Mouse (Mus musculus): ENCODE results near the gene 1700022I11Rik. TPM values are rescaled to one million over a fixed set of nuclear protein-coding genes. Genes with fewer than 3 reads are reported as not detected.

Gene 1700022I11Rik
- polyA plus RNA-seq, 1 experiment from 2014 or later, result 0.70 TPM

DNA sequence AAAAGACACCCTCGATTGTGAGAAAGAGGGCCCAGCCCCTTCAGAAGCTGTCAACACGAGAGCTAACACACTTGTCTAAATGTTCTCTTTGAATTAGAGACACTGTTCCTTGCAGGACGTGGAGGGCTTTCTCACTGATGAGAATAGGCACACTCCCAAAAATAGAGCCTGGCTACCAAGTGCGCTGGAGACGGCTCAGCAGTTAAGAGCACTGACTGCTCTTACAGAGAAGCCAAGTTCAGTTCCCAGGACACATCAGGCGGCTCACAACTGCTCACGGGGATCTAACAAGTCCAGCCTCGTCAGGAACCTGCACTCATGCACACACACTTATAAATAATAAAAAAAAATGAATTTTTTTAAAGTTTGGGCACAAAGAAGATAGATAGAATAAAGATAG, 10.5 kb upstream of the 1700022I11Rik start:
- Histone ChIP-seq H3K27me3 (ENCODE audit: control insufficient read depth, insufficient read depth, low read length) (no peaks in the 10 kb centered on the region), H3K36me3 (ENCODE audit: control insufficient read depth, insufficient read depth, low read length) (peaks cover 33% of the 10 kb centered on the region), H3K9ac (ENCODE audit: low read length) (0 out of 2 replicates have a peak overlapping the region, but pooled peaks have one; percentile 12), H3K9me3 (ENCODE audit: control insufficient read depth, low read length) (no peaks in the 10 kb centered on the region), H3K27ac (replicated peaks in 1 of 2; ENCODE audit: control insufficient read depth in 1 of 2, insufficient read depth in 1 of 2, low read depth in 2 of 2, low read length in 2 of 2) (peak overlapping the region; percentile 76 to 77), H3K4me1 (ENCODE audit: control insufficient read depth in 2 of 2, insufficient read depth in 2 of 2, low read length in 2 of 2) (peaks cover 20 to 31% of the 10 kb centered on the region in 2 experiments), H3K4me3 (ENCODE audit: control insufficient read depth in 1 of 2, insufficient read depth in 1 of 2, low read depth in 1 of 2, low read length in 2 of 2) (no peak overlapping the region), H3K4me2 (ENCODE audit: low read length) (no peak overlapping the region)
- WGBS, result 26% methylated on average over 8 of the region's 8 CpGs
- peak; percentile 58 for ATAC-seq (ENCODE audit: insufficient number of reproducible peaks, insufficient read depth, low FRiP score, low read depth)

DNA sequence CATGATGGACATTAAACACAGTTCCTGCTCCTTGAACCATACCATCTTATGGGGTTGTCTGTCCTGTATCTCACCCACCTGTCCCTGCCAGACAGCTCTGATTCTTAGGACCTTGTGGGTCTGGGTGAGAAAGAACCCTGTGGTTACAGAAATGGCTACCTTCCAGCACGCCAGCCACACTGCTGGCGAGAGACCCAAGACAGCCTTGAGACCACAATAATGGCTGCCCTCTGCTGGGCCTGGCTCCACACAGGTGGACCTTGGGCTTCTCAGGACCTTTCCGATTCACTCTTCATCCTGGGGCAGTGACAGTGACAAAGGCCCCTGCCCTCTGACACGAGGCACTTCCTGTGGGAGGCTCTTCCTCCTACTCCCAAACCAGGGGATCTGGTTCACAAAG, 10.0 kb upstream of the 1700022I11Rik start:
- no peaks in the 10 kb centered on the region for H3K27me3 ChIP-seq (ENCODE audit: control insufficient read depth, insufficient read depth, low read length)
- no peaks in the 10 kb centered on the region for H3K9me3 ChIP-seq (ENCODE audit: control insufficient read depth, low read length)
- no peak overlapping the region for H3K4me2 ChIP-seq (ENCODE audit: low read length)
- no peak overlapping the region for H3K4me3 ChIP-seq (ENCODE audit: control insufficient read depth in 1 of 2, insufficient read depth in 1 of 2, low read depth in 1 of 2, low read length in 2 of 2)
- H3K27ac ChIP-seq (replicated peaks in 1 of 2; ENCODE audit: control insufficient read depth in 1 of 2, insufficient read depth in 1 of 2, low read depth in 2 of 2, low read length in 2 of 2), result peak overlapping the region; percentile 76 to 77
- H3K36me3 ChIP-seq (ENCODE audit: control insufficient read depth, insufficient read depth, low read length), result peaks cover 33% of the 10 kb centered on the region
- H3K9ac ChIP-seq (ENCODE audit: low read length), result 0 out of 2 replicates have a peak overlapping the region, but pooled peaks have one; percentile 12
- peaks cover 20 to 27% of the 10 kb centered on the region in 2 experiments for H3K4me1 ChIP-seq (ENCODE audit: control insufficient read depth in 2 of 2, insufficient read depth in 2 of 2, low read length in 2 of 2)
- ATAC-seq (ENCODE audit: insufficient number of reproducible peaks, insufficient read depth, low FRiP score, low read depth), result 0 out of 2 replicates have a peak, but pooled peaks have one; percentile 27
- 50% methylated on average over 4 of the region's 4 CpGs for WGBS

DNA sequence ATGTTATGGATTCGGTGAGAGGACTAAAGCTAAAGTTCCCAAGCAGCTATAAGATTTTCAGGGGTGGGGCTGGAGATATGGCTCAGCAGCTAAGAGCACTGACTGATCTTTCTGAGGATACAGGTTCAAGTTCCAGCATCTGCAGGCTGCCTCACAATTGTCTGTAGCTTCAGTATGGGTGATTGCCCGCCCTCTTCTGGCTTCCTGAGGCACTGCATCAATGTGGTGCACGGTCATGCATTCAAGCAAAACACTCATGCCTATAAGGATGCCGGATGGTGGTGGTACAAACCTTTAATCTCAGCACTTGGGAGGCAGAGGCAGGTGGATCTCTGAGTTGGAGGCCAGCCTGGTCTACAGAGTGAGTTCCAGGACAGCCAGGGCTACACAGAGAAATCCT, 7.8 kb upstream of the 1700022I11Rik start:
- WGBS, result 28% methylated on average over 4 of the region's 4 CpGs
- Histone ChIP-seq H3K4me3 (ENCODE audit: control insufficient read depth in 1 of 2, insufficient read depth in 1 of 2, low read depth in 1 of 2, low read length in 2 of 2) (no peak overlapping the region), H3K4me1 (ENCODE audit: control insufficient read depth in 2 of 2, insufficient read depth in 2 of 2, low read length in 2 of 2) (peaks cover 15 to 30% of the 10 kb centered on the region in 2 experiments), H3K36me3 (ENCODE audit: control insufficient read depth, insufficient read depth, low read length) (peaks cover 17% of the 10 kb centered on the region), H3K27me3 (ENCODE audit: control insufficient read depth, insufficient read depth, low read length) (no peaks in the 10 kb centered on the region), H3K27ac (replicated peaks in 1 of 2; ENCODE audit: control insufficient read depth in 1 of 2, insufficient read depth in 1 of 2, low read depth in 2 of 2, low read length in 2 of 2) (no peak overlapping the region), H3K9ac (ENCODE audit: low read length) (no peak overlapping the region), H3K9me3 (ENCODE audit: control insufficient read depth, low read length) (no peaks in the 10 kb centered on the region), H3K4me2 (ENCODE audit: low read length) (no peak overlapping the region)
- no peak for ATAC-seq (ENCODE audit: insufficient number of reproducible peaks, insufficient read depth, low FRiP score, low read depth)

DNA sequence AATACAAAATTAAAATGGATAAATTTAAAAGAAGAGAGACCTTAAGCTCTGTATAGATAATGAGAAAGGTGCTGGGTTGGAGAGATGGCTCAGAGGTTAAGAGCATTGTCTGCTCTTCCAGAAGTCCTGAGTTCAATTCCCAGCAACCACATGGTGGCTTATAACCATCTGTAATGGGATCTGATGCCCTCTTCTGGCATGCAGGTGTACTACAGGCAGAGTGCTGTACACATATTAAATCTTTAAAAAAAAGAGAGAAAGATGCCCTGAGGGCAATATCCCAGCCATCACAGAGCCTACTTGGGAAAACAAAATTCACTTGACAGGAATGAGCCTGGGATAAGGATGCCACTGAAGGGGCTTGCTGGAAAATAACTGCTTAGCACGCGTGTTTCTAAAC, 5.9 kb upstream of the 1700022I11Rik start:
- no peak overlapping the region for H3K4me2 ChIP-seq (ENCODE audit: low read length)
- 63% methylated on average over 2 of the region's 2 CpGs for whole genome bisulfite sequencing
- H3K27me3 ChIP-seq (ENCODE audit: control insufficient read depth, insufficient read depth, low read length), result no peaks in the 10 kb centered on the region
- no peak for ATAC-seq (ENCODE audit: insufficient number of reproducible peaks, insufficient read depth, low FRiP score, low read depth)
- no peak overlapping the region for H3K9ac ChIP-seq (ENCODE audit: low read length)
- no peaks in the 10 kb centered on the region for H3K9me3 ChIP-seq (ENCODE audit: control insufficient read depth, low read length)
- peak overlapping the region in 1 of 2 experiments; percentile 24; a peak in 1 of 4 replicates for H3K27ac ChIP-seq (replicated peaks in 1 of 2; ENCODE audit: control insufficient read depth in 1 of 2, insufficient read depth in 1 of 2, low read depth in 2 of 2, low read length in 2 of 2)
- H3K36me3 ChIP-seq (ENCODE audit: control insufficient read depth, insufficient read depth, low read length), result no peaks in the 10 kb centered on the region
- no peak overlapping the region for H3K4me3 ChIP-seq (ENCODE audit: control insufficient read depth in 1 of 2, insufficient read depth in 1 of 2, low read depth in 1 of 2, low read length in 2 of 2)
- peaks cover 15 to 25% of the 10 kb centered on the region in 2 experiments for H3K4me1 ChIP-seq (ENCODE audit: control insufficient read depth in 2 of 2, insufficient read depth in 2 of 2, low read length in 2 of 2)

DNA sequence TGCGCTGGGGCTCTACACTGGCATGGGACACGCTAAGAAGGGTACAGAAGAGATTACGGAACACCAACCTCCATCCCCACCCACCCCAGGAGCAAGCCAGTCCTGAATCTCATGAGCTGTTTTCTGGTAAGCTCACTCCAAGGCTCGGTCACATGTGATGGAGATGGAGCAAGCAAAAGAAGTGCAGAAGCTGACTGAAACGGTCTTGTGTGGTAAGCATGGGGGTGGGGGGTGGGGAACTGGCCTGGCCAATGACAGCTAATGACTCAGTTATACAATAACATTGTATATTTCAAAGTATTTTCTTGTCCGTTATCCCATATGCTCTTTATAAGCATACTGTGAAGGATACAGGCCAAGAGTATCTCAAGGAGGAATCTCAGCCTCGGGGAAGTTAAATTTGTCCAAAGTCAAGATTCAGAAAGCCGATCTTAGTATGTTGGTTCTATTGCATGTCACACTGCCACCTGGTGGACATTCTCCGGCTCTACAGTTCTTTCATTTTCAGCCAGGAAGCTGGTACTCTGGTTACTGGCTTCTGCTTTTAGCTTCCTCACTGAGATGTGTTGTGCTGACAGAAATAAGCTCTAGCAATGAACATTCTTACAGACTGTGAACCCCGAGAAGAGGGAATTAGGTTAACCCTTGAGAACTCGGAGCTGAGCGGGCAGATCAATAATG, 4.2 kb upstream of the 1700022I11Rik start:
- Histone ChIP-seq H3K9ac (ENCODE audit: low read length) (0 out of 2 replicates have a peak overlapping the region, but pooled peaks have one; percentile 5), H3K27me3 (ENCODE audit: control insufficient read depth, insufficient read depth, low read length) (no peaks in the 10 kb centered on the region), H3K4me3 (ENCODE audit: control insufficient read depth in 1 of 2, insufficient read depth in 1 of 2, low read depth in 1 of 2, low read length in 2 of 2) (no peak overlapping the region), H3K4me2 (ENCODE audit: low read length) (peak overlapping the region; percentile 52), H3K36me3 (ENCODE audit: control insufficient read depth, insufficient read depth, low read length) (no peaks in the 10 kb centered on the region), H3K4me1 (ENCODE audit: control insufficient read depth in 2 of 2, insufficient read depth in 2 of 2, low read length in 2 of 2) (peaks cover 3 to 9% of the 10 kb centered on the region in 2 experiments), H3K9me3 (ENCODE audit: control insufficient read depth, low read length) (no peaks in the 10 kb centered on the region), H3K27ac (replicated peaks in 1 of 2; ENCODE audit: control insufficient read depth in 1 of 2, insufficient read depth in 1 of 2, low read depth in 2 of 2, low read length in 2 of 2) (no peak overlapping the region)
- no peak for ATAC-seq (ENCODE audit: insufficient number of reproducible peaks, insufficient read depth, low FRiP score, low read depth)
- WGBS, result 13% methylated on average over 12 of the region's 12 CpGs

DNA sequence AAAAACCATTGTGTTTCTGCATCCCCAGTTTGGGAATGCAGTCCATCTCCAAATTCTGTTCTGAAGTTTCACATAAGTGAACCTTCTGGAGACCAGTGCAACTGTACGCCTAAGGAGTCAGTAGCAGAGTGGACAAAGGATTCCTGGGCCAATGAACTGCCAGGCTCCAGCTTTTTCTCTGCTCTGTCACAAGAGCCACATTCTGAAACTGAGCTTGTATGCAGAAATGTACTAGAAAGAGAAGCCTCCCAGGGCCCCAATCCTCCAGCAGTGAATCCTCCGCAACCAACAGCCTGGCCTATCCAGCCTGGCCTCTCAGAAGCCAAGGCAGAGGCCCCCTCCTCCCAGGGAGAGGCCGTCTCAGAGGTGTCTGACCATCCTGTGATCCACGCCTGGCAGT, 3.5 kb downstream of the 1700022I11Rik start:
- Histone ChIP-seq H3K9ac (ENCODE audit: low read length) (no peak overlapping the region), H3K4me2 (ENCODE audit: low read length) (no peak overlapping the region), H3K36me3 (ENCODE audit: control insufficient read depth, insufficient read depth, low read length) (peaks cover 11% of the 10 kb centered on the region; the same call in 1 of the 2 replicates), H3K9me3 (ENCODE audit: control insufficient read depth, low read length) (no peaks in the 10 kb centered on the region), H3K27me3 (ENCODE audit: control insufficient read depth, insufficient read depth, low read length) (no peaks in the 10 kb centered on the region), H3K4me3 (ENCODE audit: control insufficient read depth in 1 of 2, insufficient read depth in 1 of 2, low read depth in 1 of 2, low read length in 2 of 2) (no peak overlapping the region), H3K4me1 (ENCODE audit: control insufficient read depth in 2 of 2, insufficient read depth in 2 of 2, low read length in 2 of 2) (peaks cover 4 to 5% of the 10 kb centered on the region in 2 experiments; a peak in 2 of 4 replicates), H3K27ac (replicated peaks in 1 of 2; ENCODE audit: control insufficient read depth in 1 of 2, insufficient read depth in 1 of 2, low read depth in 2 of 2, low read length in 2 of 2) (no peak overlapping the region)
- 74% methylated on average over 4 of the region's 4 CpGs for WGBS
- ATAC-seq (ENCODE audit: insufficient number of reproducible peaks, insufficient read depth, low FRiP score, low read depth), result no peak

DNA sequence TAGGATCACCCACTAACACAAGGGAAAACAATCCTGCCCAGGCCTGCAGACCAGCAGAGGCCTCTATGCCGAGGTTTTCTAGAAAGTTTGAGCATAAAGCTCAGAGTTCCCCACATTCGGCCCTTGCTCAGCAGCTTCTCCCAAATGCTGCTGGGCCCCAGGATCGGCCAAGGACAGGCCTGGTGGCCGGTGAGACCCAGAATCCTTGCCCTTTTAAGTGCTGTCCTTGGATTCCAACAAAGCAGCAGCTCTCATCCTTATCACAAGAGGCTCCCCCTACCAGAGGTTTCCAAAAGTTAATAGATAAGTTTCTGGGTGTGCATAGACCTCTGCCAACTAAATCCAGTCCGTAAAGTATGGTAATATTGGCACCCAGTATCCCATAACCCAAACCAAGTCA, 4.5 kb downstream of the 1700022I11Rik start:
- 35% methylated on average over 5 of the region's 5 CpGs for WGBS
- Histone ChIP-seq H3K27ac (replicated peaks in 1 of 2; ENCODE audit: control insufficient read depth in 1 of 2, insufficient read depth in 1 of 2, low read depth in 2 of 2, low read length in 2 of 2) (no peak overlapping the region), H3K27me3 (ENCODE audit: control insufficient read depth, insufficient read depth, low read length) (no peaks in the 10 kb centered on the region), H3K36me3 (ENCODE audit: control insufficient read depth, insufficient read depth, low read length) (peaks cover 20% of the 10 kb centered on the region), H3K9me3 (ENCODE audit: control insufficient read depth, low read length) (no peaks in the 10 kb centered on the region), H3K4me2 (ENCODE audit: low read length) (no peak overlapping the region), H3K4me1 (ENCODE audit: control insufficient read depth in 2 of 2, insufficient read depth in 2 of 2, low read length in 2 of 2) (peaks cover 4 to 5% of the 10 kb centered on the region in 2 experiments; a peak in 2 of 4 replicates), H3K4me3 (ENCODE audit: control insufficient read depth in 1 of 2, insufficient read depth in 1 of 2, low read depth in 1 of 2, low read length in 2 of 2) (no peak overlapping the region), H3K9ac (ENCODE audit: low read length) (no peak overlapping the region)
- no peak for ATAC-seq (ENCODE audit: insufficient number of reproducible peaks, insufficient read depth, low FRiP score, low read depth)
